Mouse (Mus musculus): ENCODE data around the gene Glod5.
"Not testable (repeated sequence)": the region's sequence is repeated elsewhere in the genome, so short reads cannot be mapped to it uniquely, and the experiment has no call there.

Glod5 gene

GRCm38 (mm10) chrX:8018286-8018685 is at the start of gene Glod5:
TSS of gene Glod5 (minus strand) at chrX:8018492.
- DNase-seq (ENCODE audit: low spot score in 2 of 2) = no peak

DNA sequence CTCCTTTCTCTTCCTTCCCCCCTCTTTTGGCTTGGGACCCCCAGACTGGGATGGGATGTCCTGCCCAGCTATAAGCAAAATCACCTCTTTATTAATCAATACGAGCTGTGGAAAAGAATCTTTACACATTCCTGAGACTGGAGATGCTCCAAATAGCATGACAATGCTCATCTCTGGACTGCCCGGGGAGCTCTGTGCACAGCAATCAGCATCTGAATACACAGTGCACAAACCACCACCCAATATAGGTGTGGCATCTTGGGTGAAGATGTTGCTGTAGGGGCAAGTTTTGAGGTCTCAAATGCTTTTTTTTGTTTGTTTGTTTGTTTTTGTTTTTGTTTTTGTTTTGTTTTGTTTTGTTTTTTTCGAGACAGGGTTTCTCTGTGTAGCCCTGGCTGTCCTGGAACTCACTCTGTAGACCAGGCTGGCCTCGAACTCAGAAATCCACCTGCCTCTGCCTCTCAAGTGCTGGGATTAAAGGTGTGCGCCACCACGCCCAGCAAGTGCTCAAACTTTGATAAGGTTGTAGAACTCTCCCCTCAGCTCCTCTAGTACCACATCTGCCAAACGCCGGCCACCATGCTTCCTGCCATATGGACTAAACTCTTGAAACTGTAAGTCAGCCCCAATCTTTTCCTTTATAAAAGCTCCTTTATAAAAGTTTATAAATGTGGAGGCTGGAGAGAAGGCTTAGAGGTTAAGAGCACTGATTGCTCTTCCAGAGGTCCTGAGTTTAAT is 32.9 kb upstream of the Glod5 start:
- DNase-seq (ENCODE audit: low spot score in 2 of 2) = not testable (repeated sequence)

- no peak for DNase-seq (ENCODE audit: low spot score in 2 of 2)
These were observed 14.7 kb upstream of the Glod5 start for GRCm38 (mm10) chrX:8033009-8033408.

DNA sequence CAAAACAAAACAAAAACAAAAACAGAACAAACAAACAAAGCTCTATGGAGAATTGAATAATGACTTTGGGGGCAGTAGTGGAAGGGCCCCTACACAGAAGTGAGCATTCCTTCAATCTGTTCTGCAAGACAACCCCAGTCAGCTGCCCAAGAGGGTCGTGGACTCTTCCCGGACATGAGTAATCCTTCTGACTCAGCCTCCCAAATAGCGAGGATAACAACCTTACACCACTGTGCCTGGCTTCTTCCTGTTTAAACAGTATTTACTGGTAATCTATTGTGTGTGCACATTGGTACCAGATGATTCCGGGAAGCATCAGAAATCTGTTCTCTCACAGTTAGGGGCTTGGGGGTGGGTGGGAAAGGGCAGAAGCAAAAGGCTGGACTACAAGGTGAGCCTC is 8.5 kb upstream of the Glod5 start:
- DNase-seq (ENCODE audit: low spot score in 2 of 2) = no peak

DNA sequence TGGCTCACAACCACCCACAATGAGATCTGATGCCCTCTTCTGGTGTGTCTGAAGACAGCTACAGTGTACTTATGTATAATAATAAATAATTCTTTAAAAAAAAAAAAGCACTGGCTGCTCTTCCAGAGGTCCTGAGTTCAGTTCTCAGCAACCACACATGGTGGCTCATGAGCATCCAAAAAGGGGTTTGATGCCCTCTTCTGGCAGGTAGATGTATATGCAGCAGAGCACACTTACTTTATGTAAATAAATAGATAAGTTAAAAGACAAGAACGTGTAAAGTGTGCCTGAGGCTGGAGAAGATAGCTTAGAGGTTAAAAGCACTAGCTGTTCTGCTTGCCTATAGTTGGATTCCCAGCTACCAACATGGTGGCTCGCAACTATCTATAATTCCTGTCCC is 6.5 kb upstream of the Glod5 start:
- DNase-seq (ENCODE audit: low spot score in 2 of 2) = no peak

DNA sequence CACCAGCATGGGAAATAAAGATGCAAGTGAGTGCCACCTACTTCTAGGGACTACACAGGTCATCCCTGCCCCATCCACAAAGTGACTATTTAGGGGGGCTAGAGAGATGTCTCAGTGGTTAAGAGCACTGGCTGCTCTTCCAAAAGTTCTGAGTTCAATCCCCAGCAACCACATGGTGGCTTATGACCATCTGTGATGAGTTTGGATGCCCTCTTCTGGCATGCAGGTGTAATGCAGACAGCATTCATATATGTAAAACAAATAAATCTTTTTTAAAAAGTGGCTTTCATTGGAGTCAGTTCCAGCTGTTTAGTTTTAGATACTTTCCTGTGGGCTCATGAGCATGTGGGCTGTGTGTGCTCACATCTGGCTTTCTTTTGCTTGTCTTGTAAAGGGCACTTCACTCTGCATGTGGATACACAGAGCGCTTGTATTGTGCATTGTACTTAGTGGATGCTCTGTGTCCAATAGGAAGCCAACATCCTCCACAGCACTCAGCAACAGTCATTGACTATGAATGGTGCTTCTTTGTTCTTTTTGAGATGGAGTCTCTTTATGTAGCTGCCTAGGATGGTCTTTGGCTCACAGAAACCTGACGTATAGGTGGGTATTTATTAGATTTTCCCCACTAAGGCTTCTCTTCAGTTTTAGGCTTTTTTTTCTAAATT is 2.0 kb upstream of the Glod5 start:
- no peak for DNase-seq (ENCODE audit: low spot score in 2 of 2)

DNA sequence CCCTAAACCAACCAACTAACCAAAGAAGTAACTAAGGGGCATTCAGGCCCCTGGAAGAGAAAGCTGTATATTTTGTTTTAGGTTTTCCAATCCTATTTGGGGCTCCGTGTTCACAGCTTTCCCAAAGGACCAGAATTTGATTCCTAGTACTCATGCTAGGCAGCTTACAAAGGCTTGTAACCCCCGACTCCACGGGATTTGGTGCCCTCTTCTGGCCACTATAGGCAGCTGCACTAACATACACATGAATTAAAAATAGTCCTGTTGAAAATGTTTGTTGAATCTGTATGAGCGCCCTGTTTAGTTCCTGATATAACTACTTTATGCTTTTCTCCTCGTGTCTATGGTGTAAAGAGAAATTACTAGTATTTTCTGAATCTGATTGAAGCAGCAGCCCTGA is 1.1 kb downstream of the Glod5 start:
- DNase-seq (ENCODE audit: low spot score in 2 of 2) = no peak

GRCm38 (mm10) chrX:8015675-8016074 is 2.6 kb downstream of the Glod5 start:
- DNase-seq (ENCODE audit: low spot score in 2 of 2) = not testable (repeated sequence)

DNA sequence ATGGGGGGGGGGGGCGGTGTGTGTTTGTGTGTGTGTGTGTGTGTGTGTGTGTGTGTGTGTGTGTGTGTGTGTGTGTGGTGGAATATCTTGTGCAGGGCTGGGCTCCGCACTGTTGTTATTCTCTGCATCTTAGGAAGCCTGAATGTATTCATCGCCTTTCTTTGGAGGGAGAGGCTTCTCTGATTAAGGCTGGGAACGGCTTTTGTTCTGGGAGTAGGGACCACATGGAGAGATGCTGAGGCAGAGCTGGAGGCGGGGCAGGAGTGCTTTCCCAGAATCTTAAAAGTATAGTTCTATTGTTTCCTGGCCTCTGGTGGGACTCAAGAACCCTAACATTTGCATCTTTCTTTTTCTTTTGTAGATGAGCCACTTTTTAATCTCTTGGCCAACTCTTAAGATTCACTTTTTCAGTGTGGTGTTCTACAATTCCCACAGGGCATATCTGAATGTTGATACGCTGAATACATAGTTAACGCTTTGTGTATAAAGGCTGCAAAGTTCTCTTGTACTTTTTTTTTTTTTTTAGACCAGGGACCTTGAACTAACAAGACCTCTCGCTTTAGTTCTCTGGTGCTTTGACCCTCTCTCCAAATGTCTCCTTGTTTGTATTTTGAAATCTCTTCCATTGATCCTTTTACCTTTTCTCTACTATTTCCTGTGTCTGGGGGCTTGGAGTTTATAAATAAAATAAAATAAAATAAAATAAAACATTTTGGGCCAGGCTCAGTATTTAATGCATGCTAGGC is 4.5 kb downstream of the Glod5 start:
- DNase-seq (ENCODE audit: low spot score in 2 of 2) = no peak

DNA sequence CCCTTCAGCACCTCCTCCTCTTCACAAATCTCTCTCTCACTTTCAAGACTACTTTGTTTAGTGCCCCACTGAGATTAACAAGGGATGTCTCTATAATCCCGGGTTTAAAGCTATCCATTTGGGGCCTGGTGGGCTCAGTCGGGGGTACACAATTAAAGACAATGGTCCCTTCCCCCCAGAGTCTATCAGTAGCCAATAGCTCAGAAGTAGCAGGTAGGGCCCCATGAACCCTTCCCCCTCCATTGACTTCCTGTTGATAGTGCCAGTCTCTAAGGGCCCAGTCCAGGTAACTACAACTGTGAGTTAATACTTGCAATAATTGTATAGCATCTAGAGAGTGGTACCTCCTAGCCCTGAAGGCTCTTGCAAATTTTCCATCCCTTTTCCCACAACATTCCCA is 5.1 kb downstream of the Glod5 start:
- DNase-seq (ENCODE audit: low spot score in 2 of 2) = no peak

DNA sequence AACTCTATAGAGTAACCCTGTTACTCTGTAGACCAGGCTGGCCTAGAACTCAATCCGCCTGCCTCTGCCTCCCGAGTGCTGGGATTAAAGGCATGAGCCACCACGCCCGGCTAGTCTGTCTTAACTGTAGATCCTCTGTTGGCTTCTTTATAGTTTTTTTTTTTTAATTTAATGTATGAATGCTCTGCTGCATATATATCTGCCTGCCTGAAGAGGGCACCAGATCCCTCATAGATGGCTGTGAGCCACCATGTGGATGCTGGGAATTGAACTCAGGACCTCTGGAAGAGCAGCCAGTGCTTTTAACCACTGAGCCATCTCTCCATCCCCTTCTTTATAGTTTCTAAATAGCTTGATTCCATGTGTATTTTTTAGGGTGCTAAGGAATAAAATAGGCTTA is 8.9 kb downstream of the Glod5 start:
- not testable (repeated sequence) for DNase-seq (ENCODE audit: low spot score in 2 of 2)

DNA sequence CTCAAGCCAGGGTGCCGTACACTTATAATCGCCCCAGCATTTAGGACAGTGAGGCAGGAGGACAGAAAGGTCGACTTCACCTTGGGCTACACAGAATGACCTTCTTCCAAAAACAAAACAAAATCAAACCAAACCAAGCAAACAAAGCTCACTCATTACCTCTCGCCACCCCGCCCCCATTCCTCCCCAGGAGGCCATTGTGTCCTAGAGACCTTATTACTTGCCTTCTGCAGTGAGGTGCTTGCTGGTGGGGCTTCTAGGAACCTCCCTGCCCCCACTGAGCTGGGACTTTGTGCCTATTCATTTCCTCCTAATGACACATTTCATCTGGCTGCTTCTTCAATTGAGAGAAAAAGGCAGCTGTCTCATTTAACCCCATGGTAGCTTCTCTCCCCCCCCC is 9.7 kb downstream of the Glod5 start:
- DNase-seq (ENCODE audit: low spot score in 2 of 2) = no peak

DNA sequence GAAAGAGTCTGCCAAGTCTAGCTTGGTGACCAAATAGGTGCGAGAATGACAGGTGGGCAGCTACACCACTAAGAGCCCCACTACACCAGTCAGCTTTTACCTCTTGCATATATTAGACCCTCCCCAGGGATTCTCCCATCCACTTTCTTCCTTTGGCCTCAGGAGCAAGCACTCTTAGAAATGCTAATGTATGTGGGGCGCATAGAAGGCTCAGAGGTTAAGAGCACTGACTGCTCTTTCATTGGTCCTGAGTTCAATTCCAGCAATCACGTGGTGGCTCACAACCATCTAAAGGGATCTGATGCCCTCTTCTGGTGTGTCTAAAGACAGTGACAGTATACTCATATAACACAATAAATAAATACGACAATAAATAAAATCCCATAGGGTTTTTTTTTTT is 15.3 kb downstream of the Glod5 start:
- no peak for DNase-seq (ENCODE audit: low spot score in 2 of 2)

- no peak for DNase-seq (ENCODE audit: low spot score in 2 of 2)
These were observed 16.3 kb downstream of the Glod5 start for GRCm38 (mm10) chrX:8002001-8002400.

DNA sequence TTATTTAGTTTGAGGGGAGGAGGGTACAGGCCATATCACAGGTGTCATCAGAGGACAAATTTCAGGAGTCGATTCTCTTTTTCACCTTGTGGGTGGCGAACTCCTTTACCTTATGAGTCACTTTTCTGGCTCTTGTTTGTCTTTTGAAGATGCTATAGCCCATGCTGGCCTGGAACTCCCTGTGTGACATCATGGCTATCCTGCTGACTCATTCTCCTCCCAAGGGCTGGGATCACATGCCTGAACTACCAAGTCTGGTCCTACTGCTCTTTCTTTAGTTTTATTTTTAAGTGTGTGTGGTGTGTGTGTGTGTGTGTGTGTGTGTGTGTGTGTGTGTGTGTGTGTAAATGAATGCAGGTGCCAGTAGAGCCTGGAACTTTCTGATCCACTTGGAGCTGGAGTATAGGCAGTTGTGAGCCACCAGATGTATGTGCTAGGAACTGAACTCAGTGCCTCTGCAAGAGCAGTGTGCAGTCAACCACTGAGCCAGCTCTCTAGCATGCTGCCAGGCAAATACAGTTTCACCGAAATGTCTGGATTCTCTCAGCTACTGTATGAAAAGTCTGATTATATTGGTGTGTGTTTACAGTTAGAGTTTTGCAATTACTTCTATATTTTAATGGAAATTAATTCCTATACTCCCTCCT is 17.6 kb downstream of the Glod5 start:
- DNase-seq (ENCODE audit: low spot score in 2 of 2) = no peak

DNA sequence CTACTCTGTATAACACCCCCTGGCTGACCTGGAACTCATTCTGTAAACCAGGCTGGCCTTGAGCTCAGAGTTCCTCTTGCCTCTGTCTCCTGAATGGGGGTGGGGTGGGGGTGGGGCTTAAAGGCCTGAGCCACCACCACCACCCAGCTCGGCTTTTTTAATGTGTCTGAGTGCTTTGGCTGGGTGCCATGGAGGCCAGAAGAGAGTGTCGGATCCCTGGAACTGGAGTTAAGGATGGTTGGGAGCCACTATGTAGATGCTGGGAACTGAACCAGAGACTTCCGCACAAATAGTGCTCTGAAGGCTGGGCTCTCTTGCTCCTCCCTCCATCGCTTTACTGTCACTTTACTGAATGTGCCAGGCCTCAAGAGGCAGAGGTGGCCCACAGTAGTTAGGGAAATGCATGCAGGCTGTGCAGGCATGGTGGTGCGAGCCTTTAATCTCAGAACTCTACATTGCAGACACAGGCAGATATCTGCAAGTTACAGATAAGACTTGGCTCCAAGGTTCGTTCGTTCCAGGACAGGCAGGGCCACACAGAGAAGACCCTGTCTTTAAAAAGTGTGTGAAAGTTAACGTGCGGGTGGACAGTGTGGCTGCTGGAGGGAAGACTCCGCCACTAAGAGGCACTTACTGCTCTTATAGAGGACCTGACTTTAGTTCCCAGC is 25.1 kb downstream of the Glod5 start:
- DNase-seq (ENCODE audit: low spot score in 2 of 2) = no peak

DNA sequence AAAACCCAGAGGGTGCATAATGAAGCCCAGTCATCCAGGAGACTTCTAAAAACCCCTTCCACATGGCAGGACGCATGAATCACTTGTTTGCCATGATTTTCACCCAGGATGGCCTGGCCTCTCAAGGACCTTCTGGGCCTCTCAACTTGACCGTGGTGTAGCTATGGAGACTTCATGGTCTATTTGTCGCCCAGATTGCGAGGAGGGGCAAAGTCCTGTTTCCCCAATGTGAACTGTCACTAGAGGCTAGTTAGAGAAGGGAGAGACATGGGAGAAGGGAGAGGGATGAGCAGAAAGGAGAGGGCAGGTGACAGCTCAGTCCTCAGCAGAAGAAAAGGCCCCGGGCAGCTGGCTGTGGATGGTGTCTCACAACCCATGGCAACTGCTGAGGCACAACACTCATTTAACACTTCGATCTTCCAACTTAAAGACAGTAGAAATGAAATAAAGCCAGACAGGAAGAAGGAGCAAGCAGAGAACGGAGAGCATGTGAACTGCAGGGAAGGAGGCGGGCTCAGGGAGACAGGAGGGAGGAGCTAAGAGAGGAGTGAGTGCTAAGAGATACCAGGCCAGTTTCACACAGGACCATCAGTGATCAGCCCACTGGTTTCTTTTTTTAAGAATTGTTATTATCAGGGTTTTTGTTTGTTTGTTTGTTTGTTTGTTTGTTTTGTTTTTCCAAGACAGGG is 25.8 kb downstream of the Glod5 start:
- no peak for DNase-seq (ENCODE audit: low spot score in 2 of 2)

GRCm38 (mm10) chrX:7981368-7981767 is 36.9 kb downstream of the Glod5 start:
- no peak for DNase-seq (ENCODE audit: low spot score in 2 of 2)

- DNase-seq (ENCODE audit: low spot score in 2 of 2) = no peak
These were observed 40.4 kb downstream of the Glod5 start, which contains the start of gene Gata1 for GRCm38 (mm10) chrX:7977892-7978291. TSS of gene Gata1 (minus strand) at chrX:7978071.

DNA sequence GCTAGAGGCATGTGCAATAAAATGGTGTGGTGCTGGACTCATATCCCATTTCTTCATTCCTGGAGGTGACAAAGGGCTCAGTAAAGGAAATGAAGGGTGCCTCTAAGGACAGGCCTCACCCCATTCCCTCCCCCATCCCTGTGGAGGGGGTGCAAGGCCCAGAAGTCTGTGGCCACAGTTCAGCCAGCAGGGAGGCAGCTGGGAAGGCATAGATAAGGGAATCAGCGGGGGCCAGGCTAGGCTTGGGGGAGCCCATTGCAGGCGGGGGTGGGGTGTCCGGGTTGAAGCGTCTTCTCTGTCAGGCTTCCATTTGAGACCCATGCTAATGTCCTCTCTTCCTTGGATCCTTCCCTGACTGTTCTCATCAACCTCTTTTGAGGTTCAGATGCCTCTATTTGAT is 47.0 kb downstream of the Glod5 start:
- no peak for DNase-seq (ENCODE audit: low spot score in 2 of 2)

DNA sequence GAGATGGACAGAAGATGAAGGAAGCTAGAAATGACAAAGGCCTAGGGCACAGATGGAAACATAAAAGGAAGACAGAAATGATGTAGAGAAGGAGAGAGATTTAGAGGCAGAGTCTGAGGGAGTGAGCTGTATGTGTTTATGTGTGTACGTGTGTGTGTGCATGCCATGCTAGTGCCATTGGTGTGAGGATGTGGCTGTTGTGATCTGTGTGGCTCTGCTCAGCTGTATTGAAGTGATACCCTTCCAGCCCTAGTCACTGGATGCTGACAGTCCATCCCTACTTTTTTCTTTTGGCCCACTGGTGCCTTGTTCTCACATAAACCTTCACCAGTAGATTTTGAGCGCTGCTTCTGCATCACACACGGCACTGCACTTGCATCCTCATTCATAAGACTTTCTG is 49.4 kb downstream of the Glod5 start:
- DNase-seq (ENCODE audit: low spot score in 2 of 2) = no peak
